In genomic region chr10:127189116-127189650, GRCm38 (mm10) we compare ENCODE assay signal across 8 mouse cellular contexts. TPM values are rescaled to one million over a fixed set of nuclear protein-coding genes. Genes with fewer than 3 reads are reported as not detected.
DNase-seq lines count a peak whose midpoint lies in the region; ATAC-seq and TF ChIP-seq lines count a peak whose summit lies in the region.

No protein-coding gene starts in this region.

- H3K4me1 ChIP-seq in bone marrow, adult 2 months (ENCODE audit: control insufficient read depth, insufficient read depth, low read length) = peaks cover 1% of the 10 kb centered on the region; the same call in 1 of the 2 replicates
- peaks cover 55% of the 10 kb centered on the region for H3K4me1 ChIP-seq in forebrain, embryonic 12.5 days
- peaks cover 70% of the 10 kb centered on the region for H3K4me1 ChIP-seq in hindbrain, embryonic 13.5 days (replicated peaks)
- H3K4me1 ChIP-seq in liver, postnatal 0 days (ENCODE audit: insufficient read depth) = peaks cover 32% of the 10 kb centered on the region

- peak overlapping the region; percentile 94 for H3K9ac ChIP-seq in forebrain, embryonic 12.5 days
- H3K9ac ChIP-seq in hindbrain, embryonic 13.5 days = peak overlapping the region; percentile 85
- H3K9ac ChIP-seq in liver, postnatal 0 days (replicated peaks) = peak overlapping the region; percentile 63

- peak; percentile 97 for DNase-seq in heart, adult 11 months
- DNase-seq in heart, adult 8-10 months (ENCODE audit: low spot score) = no peak
- DNase-seq in liver, postnatal 0 days = peak; percentile 59
- peak; percentile 62 for DNase-seq in retina, embryonic 14.5 days (ENCODE audit: low spot score)
- no peak for DNase-seq in layer of hippocampus, adult 18-20 months (ENCODE audit: low spot score in 2 of 2)

- 0 out of 2 replicates have a peak, but pooled peaks have one; percentile 27 for TF ChIP-seq EP300 in liver, postnatal 0 days (IDR thresholded peaks at IDR 0.05; ENCODE audit: low read depth)

- H3K27ac ChIP-seq in bone marrow, adult 2 months (ENCODE audit: control insufficient read depth, insufficient read depth, low read depth, low read length, poor library complexity) = peak overlapping the region; percentile 67
- peak overlapping the region; percentile 88 for H3K27ac ChIP-seq in forebrain, embryonic 12.5 days
- peak overlapping the region; percentile 88 for H3K27ac ChIP-seq in hindbrain, embryonic 13.5 days
- peak overlapping the region; percentile 66 for H3K27ac ChIP-seq in liver, postnatal 0 days (ENCODE audit: low read depth)

- 0 out of 2 replicates have a peak, but pooled peaks cover 3% of the 10 kb centered on the region for H3K9me3 ChIP-seq in forebrain, embryonic 12.5 days
- no peaks in the 10 kb centered on the region for H3K9me3 ChIP-seq in hindbrain, embryonic 13.5 days
- H3K9me3 ChIP-seq in liver, postnatal 0 days (ENCODE audit: low read length) = no peaks in the 10 kb centered on the region; the same call in 1 of the 2 replicates

- under 1% methylated on average over 26 of the region's 26 CpGs for WGBS in bone marrow, adult 2 months
- WGBS in forebrain, embryonic 12.5 days = under 1% methylated on average over 26 of the region's 26 CpGs
- WGBS in hindbrain, embryonic 13.5 days = under 1% methylated on average over 26 of the region's 26 CpGs
- 2% methylated on average over 25 of the region's 26 CpGs for WGBS in liver, postnatal 0 days (ENCODE audit: insufficient replicate concordance)

- ATAC-seq in forebrain, embryonic 12.5 days (ENCODE audit: low FRiP score) = peak; percentile 40
- peak; percentile 5; the same call in 1 of the 2 replicates for ATAC-seq in hindbrain, embryonic 13.5 days (ENCODE audit: low FRiP score)
- ATAC-seq in liver, postnatal 0 days = peak; percentile 66

- peak; percentile 40; the same call in 1 of the 2 replicates for TF ChIP-seq POLR2A in bone marrow, adult 2 months (IDR thresholded peaks at IDR 0.05; ENCODE audit: borderline replicate concordance, control insufficient read depth, low read depth, low read length)

- H3K4me3 ChIP-seq in bone marrow, adult 2 months (replicated peaks; ENCODE audit: control insufficient read depth, low read depth, low read length) = peak overlapping the region; percentile 34
- H3K4me3 ChIP-seq in forebrain, embryonic 12.5 days (replicated peaks) = peak overlapping the region; percentile 72
- H3K4me3 ChIP-seq in hindbrain, embryonic 13.5 days = peak overlapping the region; percentile 69
- peak overlapping the region; percentile 60 for H3K4me3 ChIP-seq in liver, postnatal 0 days (ENCODE audit: low read depth, low read length)

- H3K27me3 ChIP-seq in forebrain, embryonic 12.5 days = no peaks in the 10 kb centered on the region
- H3K27me3 ChIP-seq in hindbrain, embryonic 13.5 days = peaks cover 8% of the 10 kb centered on the region; the same call in 1 of the 2 replicates
- H3K27me3 ChIP-seq in liver, postnatal 0 days (ENCODE audit: insufficient read depth, low read length) = peaks cover 42% of the 10 kb centered on the region

- peaks cover 27% of the 10 kb centered on the region for H3K36me3 ChIP-seq in forebrain, embryonic 12.5 days (replicated peaks)
- peaks cover 29% of the 10 kb centered on the region for H3K36me3 ChIP-seq in hindbrain, embryonic 13.5 days
- H3K36me3 ChIP-seq in liver, postnatal 0 days (replicated peaks; ENCODE audit: insufficient read depth, low read length) = no peaks in the 10 kb centered on the region

- H3K4me2 ChIP-seq in forebrain, embryonic 12.5 days = peak overlapping the region; percentile 99
- peak overlapping the region; percentile 98 for H3K4me2 ChIP-seq in hindbrain, embryonic 13.5 days
- peak overlapping the region; percentile 90 for H3K4me2 ChIP-seq in liver, postnatal 0 days (ENCODE audit: low read depth, low read length)

- no peak for TF ChIP-seq CTCF in bone marrow, adult 2 months (IDR thresholded peaks at IDR 0.05; ENCODE audit: control insufficient read depth, insufficient read depth, low read length)
- no peak for TF ChIP-seq CTCF in liver, postnatal 0 days (IDR thresholded peaks at IDR 0.05; ENCODE audit: low read depth)

RNA-seq across cellular contexts. Expression of gene Arhgef25, which starts 0.7 kb away (rescaled TPM):
- total RNA-seq in heart, adult 8-10 months (2022) = 10 to 100 TPM in 3 of 4 experiments, 1 to 10 TPM in 1; 8.1 to 13.4 (median 10.8) TPM
- 9.9 and 25.0 TPM in 2 replicates for polyA plus RNA-seq in bone marrow, adult 2 months (2011; ENCODE audit: insufficient read depth, insufficient read length, low replicate concordance, missing spikeins)
- polyA plus RNA-seq in forebrain, embryonic 12.5 days (2016; fragmentation: Nextera tagmentation; extraction: Ambion mirVana) = 32.3 and 36.4 TPM in 2 replicates
- polyA plus RNA-seq in hindbrain, embryonic 13.5 days (2015; fragmentation: Nextera tagmentation; extraction: Ambion mirVana) = 28.4 and 30.7 TPM in 2 replicates
- 1.9 and 2.6 TPM in 2 replicates for polyA plus RNA-seq in liver, postnatal 0 days (2015; fragmentation: Nextera tagmentation; extraction: Ambion mirVana)
- total RNA-seq in layer of hippocampus, adult 18-20 months (2021) = 100 to 1,000 TPM; 338 to 373 TPM

RNA-seq across cellular contexts. Expression of gene Dtx3, which starts 6.3 kb away (rescaled TPM):
- total RNA-seq in heart, adult 8-10 months (2022) = 10 to 100 TPM; 18.1 to 29.6 (median 24.2) TPM
- polyA plus RNA-seq in bone marrow, adult 2 months (2011; ENCODE audit: insufficient read depth, insufficient read length, low replicate concordance, missing spikeins) = 58.4 and 78.7 TPM in 2 replicates
- polyA plus RNA-seq in forebrain, embryonic 12.5 days (2016; fragmentation: Nextera tagmentation; extraction: Ambion mirVana) = 170 and 172 TPM in 2 replicates
- 211 and 221 TPM in 2 replicates for polyA plus RNA-seq in hindbrain, embryonic 13.5 days (2015; fragmentation: Nextera tagmentation; extraction: Ambion mirVana)
- polyA plus RNA-seq in liver, postnatal 0 days (2015; fragmentation: Nextera tagmentation; extraction: Ambion mirVana) = 8.8 and 8.9 TPM in 2 replicates
- total RNA-seq in layer of hippocampus, adult 18-20 months (2021) = 100 to 1,000 TPM; 210 to 217 TPM

RNA-seq across cellular contexts. Expression of gene Slc26a10, which starts 8.7 kb away (rescaled TPM):
- total RNA-seq in heart, adult 8-10 months (2022) = 10 to 100 TPM; 13.0 to 24.6 (median 15.5) TPM
- not detected in 2 replicates for polyA plus RNA-seq in bone marrow, adult 2 months (2011; ENCODE audit: insufficient read depth, insufficient read length, low replicate concordance, missing spikeins)
- 0.86 and 2.2 TPM in 2 replicates for polyA plus RNA-seq in forebrain, embryonic 12.5 days (2016; fragmentation: Nextera tagmentation; extraction: Ambion mirVana)
- 1.0 and 1.1 TPM in 2 replicates for polyA plus RNA-seq in hindbrain, embryonic 13.5 days (2015; fragmentation: Nextera tagmentation; extraction: Ambion mirVana)
- 2.0 TPM in 2 replicates for polyA plus RNA-seq in liver, postnatal 0 days (2015; fragmentation: Nextera tagmentation; extraction: Ambion mirVana)
- total RNA-seq in layer of hippocampus, adult 18-20 months (2021) = 10 to 100 TPM; 10.2 to 13.5 TPM

RNA-seq across cellular contexts. Expression of gene Pip4k2c, which starts 22.2 kb away (rescaled TPM):
- 10 to 100 TPM; 32.4 to 38.3 (median 35.3) TPM for total RNA-seq in heart, adult 8-10 months (2022)
- 18.1 and 24.9 TPM in 2 replicates for polyA plus RNA-seq in bone marrow, adult 2 months (2011; ENCODE audit: insufficient read depth, insufficient read length, low replicate concordance, missing spikeins)
- polyA plus RNA-seq in forebrain, embryonic 12.5 days (2016; fragmentation: Nextera tagmentation; extraction: Ambion mirVana) = 19.4 and 20.2 TPM in 2 replicates
- 20.0 and 22.1 TPM in 2 replicates for polyA plus RNA-seq in hindbrain, embryonic 13.5 days (2015; fragmentation: Nextera tagmentation; extraction: Ambion mirVana)
- 14.7 and 17.7 TPM in 2 replicates for polyA plus RNA-seq in liver, postnatal 0 days (2015; fragmentation: Nextera tagmentation; extraction: Ambion mirVana)
- 100 to 1,000 TPM; 103 to 114 TPM for total RNA-seq in layer of hippocampus, adult 18-20 months (2021)

RNA-seq across cellular contexts. Expression of gene B4galnt1, which starts 24.2 kb away (rescaled TPM):
- total RNA-seq in heart, adult 8-10 months (2022) = 1 to 10 TPM; 1.2 to 3.2 (median 1.5) TPM
- polyA plus RNA-seq in bone marrow, adult 2 months (2011; ENCODE audit: insufficient read depth, insufficient read length, low replicate concordance, missing spikeins) = 26.4 and 54.8 TPM in 2 replicates
- polyA plus RNA-seq in forebrain, embryonic 12.5 days (2016; fragmentation: Nextera tagmentation; extraction: Ambion mirVana) = 13.3 and 14.7 TPM in 2 replicates
- 40.6 and 42.3 TPM in 2 replicates for polyA plus RNA-seq in hindbrain, embryonic 13.5 days (2015; fragmentation: Nextera tagmentation; extraction: Ambion mirVana)
- 27.2 and 32.2 TPM in 2 replicates for polyA plus RNA-seq in liver, postnatal 0 days (2015; fragmentation: Nextera tagmentation; extraction: Ambion mirVana)
- 100 to 1,000 TPM; 122 to 124 TPM for total RNA-seq in layer of hippocampus, adult 18-20 months (2021)

Comparison
In these comparisons a context has a peak if more than half of its experiments do, and no peak if none do; other contexts are left out.
1. DNase-seq: peak in heart, adult 11 months (single experiment), liver, postnatal 0 days (single experiment) and retina, embryonic 14.5 days (single experiment); none in heart, adult 8-10 months (single experiment) and layer of hippocampus, adult 18-20 months (0 of 2).
2. ATAC-seq: peak in every context shown above with its lines; median percentile 66 in liver, postnatal 0 days; 40 in forebrain, embryonic 12.5 days; 5 in hindbrain, embryonic 13.5 days.
3. Peak in every context shown above with its lines, with median percentiles within 50 percentile points of each other: H3K27ac ChIP-seq, H3K4me3 ChIP-seq, H3K4me2 ChIP-seq and H3K9ac ChIP-seq.